Comparison of ENCODE assay signal across 14 mouse cellular contexts in genomic region chr7:34968749-34969433, GRCm38 (mm10). TPM values are rescaled to one million over a fixed set of nuclear protein-coding genes. Genes with fewer than 3 reads are reported as not detected.
A peak's percentile ranks its signal among the peaks of the same experiment; 100 is the strongest.
DNase-seq lines count a peak whose midpoint lies in the region; ATAC-seq and TF ChIP-seq lines count a peak whose summit lies in the region.
"Had no signal": no experiment of that assay in that cellular context is flagged by ENCODE, and none has a peak within 500 bp of the region (broad histone marks: within the 10 kb centered on the region; RNA-seq: fewer than 3 reads in every experiment).

No protein-coding gene starts in this region.

- H3K36me3 ChIP-seq in heart, embryonic 12.5 days = peaks cover 22% of the 10 kb centered on the region
- H3K36me3 ChIP-seq in heart, adult 2 months (ENCODE audit: control insufficient read depth, insufficient read depth, low read length) = no peaks in the 10 kb centered on the region
- H3K36me3 ChIP-seq in liver, embryonic 14.5 days (replicated peaks; ENCODE audit: control insufficient read depth, insufficient read depth, low read depth) = no peaks in the 10 kb centered on the region; the same call in 1 of the 2 replicates
- no peaks in the 10 kb centered on the region for H3K36me3 ChIP-seq in stomach, embryonic 16.5 days (ENCODE audit: control insufficient read depth, insufficient read depth, low read length)

- no peak for DNase-seq in heart, adult 2 months
- DNase-seq in liver, embryonic 14.5 days (ENCODE audit: low read depth in 3 of 3, low spot score in 3 of 3) = peak; percentile 70 to 72 (median 71)
- DNase-seq in adrenal gland, postnatal 10 days = no peak
- DNase-seq in layer of hippocampus, postnatal 10 days (ENCODE audit: low spot score in 2 of 2) = no peak
- no peak for DNase-seq in right cerebral cortex, adult 2 months (ENCODE audit: low spot score in 2 of 2)
- DNase-seq: lung, embryonic 14.5 days; retina, postnatal 1 day had no signal

- intact Hi-C loops in heart, adult 2 months (cut with DNase I) = no loop called here

- no peak overlapping the region for H3K27ac ChIP-seq in heart, embryonic 12.5 days (ENCODE audit: poor library complexity, severe bottlenecking)
- no peak overlapping the region for H3K27ac ChIP-seq in heart, adult 2 months
- peak overlapping the region; percentile 87 for H3K27ac ChIP-seq in liver, embryonic 14.5 days
- no peak overlapping the region for H3K27ac ChIP-seq in stomach, embryonic 16.5 days (ENCODE audit: low read length)
- H3K27ac ChIP-seq: hindbrain, embryonic 12.5 days; kidney, postnatal 0 days had no signal

- no peaks in the 10 kb centered on the region for H3K79me2 ChIP-seq in heart, adult 2 months (replicated peaks; ENCODE audit: control insufficient read depth, insufficient read depth, low read length)

- H3K4me2 ChIP-seq in heart, embryonic 12.5 days = no peak overlapping the region
- peak overlapping the region; percentile 58 for H3K4me2 ChIP-seq in liver, embryonic 14.5 days (ENCODE audit: low read depth)
- no peak overlapping the region for H3K4me2 ChIP-seq in stomach, embryonic 16.5 days (ENCODE audit: low read depth, low read length)
- H3K4me2 ChIP-seq: hindbrain, embryonic 12.5 days; lung, embryonic 14.5 days; midbrain, embryonic 11.5 days had no signal

- no peaks in the 10 kb centered on the region for H3K27me3 ChIP-seq in heart, embryonic 12.5 days (replicated peaks)
- H3K27me3 ChIP-seq in heart, adult 2 months (ENCODE audit: control insufficient read depth, insufficient read depth, low read length) = no peaks in the 10 kb centered on the region
- H3K27me3 ChIP-seq in liver, embryonic 14.5 days (ENCODE audit: control insufficient read depth, insufficient read depth, low read length) = no peaks in the 10 kb centered on the region
- no peaks in the 10 kb centered on the region for H3K27me3 ChIP-seq in stomach, embryonic 16.5 days (ENCODE audit: control insufficient read depth, insufficient read depth, low read length)
- H3K27me3 ChIP-seq: hindbrain, embryonic 12.5 days; Patski had no signal

- H3K9ac ChIP-seq in heart, embryonic 12.5 days = no peak overlapping the region
- H3K9ac ChIP-seq in heart, adult 2 months (ENCODE audit: low read depth, low read length) = no peak overlapping the region
- H3K9ac ChIP-seq in liver, embryonic 14.5 days (replicated peaks) = peak overlapping the region; percentile 59
- H3K9ac ChIP-seq in stomach, embryonic 16.5 days (ENCODE audit: low read length) = no peak overlapping the region
- H3K9ac ChIP-seq: hindbrain, embryonic 12.5 days; lung, embryonic 14.5 days had no signal

- no peak for TF ChIP-seq CTCF in heart, adult 2 months (IDR thresholded peaks at IDR 0.05)
- TF ChIP-seq CTCF in liver, embryonic 14.5 days (IDR thresholded peaks at IDR 0.05; ENCODE audit: low read depth) = no peak

- H3K9me3 ChIP-seq in heart, embryonic 12.5 days (replicated peaks) = no peaks in the 10 kb centered on the region; the same call in 1 of the 2 replicates
- H3K9me3 ChIP-seq in liver, embryonic 14.5 days (ENCODE audit: control insufficient read depth, low read length) = peaks cover 2% of the 10 kb centered on the region
- H3K9me3 ChIP-seq in stomach, embryonic 16.5 days (replicated peaks; ENCODE audit: control insufficient read depth, low read length) = no peaks in the 10 kb centered on the region
- H3K9me3 ChIP-seq: hindbrain, embryonic 12.5 days had no signal

- no peak for TF ChIP-seq POLR2A in heart, adult 2 months (IDR thresholded peaks at IDR 0.05; ENCODE audit: insufficient read depth, low read depth, low read length)

- no peak overlapping the region for H3K4me3 ChIP-seq in heart, embryonic 12.5 days
- H3K4me3 ChIP-seq in heart, adult 2 months = no peak overlapping the region
- peak overlapping the region; percentile 50 to 54 for H3K4me3 ChIP-seq in liver, embryonic 14.5 days (ENCODE audit: insufficient read depth in 1 of 2, low read depth in 2 of 2, low read length in 2 of 2)
- H3K4me3 ChIP-seq in stomach, embryonic 16.5 days (replicated peaks; ENCODE audit: low read length) = no peak overlapping the region
- H3K4me3 ChIP-seq: hindbrain, embryonic 12.5 days had no signal

- no peak for TF ChIP-seq EP300 in heart, adult 2 months (IDR thresholded peaks at IDR 0.05; ENCODE audit: insufficient read depth, low read depth, low read length)
- TF ChIP-seq EP300 in liver, embryonic 14.5 days (IDR thresholded peaks at IDR 0.05; ENCODE audit: low read depth) = peak; percentile 90

- WGBS in heart, embryonic 12.5 days = 67% methylated on average over 3 of the region's 3 CpGs
- 88% methylated on average over 3 of the region's 3 CpGs for WGBS in heart, adult 2 months
- 31% methylated on average over 3 of the region's 3 CpGs for WGBS in liver, embryonic 14.5 days (ENCODE audit: insufficient replicate concordance)
- WGBS in stomach, embryonic 16.5 days = 83% methylated on average over 3 of the region's 3 CpGs

- peak; percentile 79 for ATAC-seq in heart, embryonic 12.5 days (ENCODE audit: insufficient number of reproducible peaks, low FRiP score)
- ATAC-seq in erythroblast, adult 5-6 weeks (replicated peaks; ENCODE audit: low FRiP score, poor library complexity, severe bottlenecking) = peak; percentile 97
- ATAC-seq in liver, embryonic 14.5 days (ENCODE audit: insufficient read depth) = peak; percentile 97
- peak; percentile 44; the same call in 1 of the 2 replicates for ATAC-seq in stomach, embryonic 16.5 days (ENCODE audit: insufficient read depth, low FRiP score)
- ATAC-seq: Patski had no signal

- peaks cover 14% of the 10 kb centered on the region for H3K4me1 ChIP-seq in heart, embryonic 12.5 days (replicated peaks)
- no peaks in the 10 kb centered on the region for H3K4me1 ChIP-seq in heart, adult 2 months (ENCODE audit: control insufficient read depth, insufficient read depth, low read length)
- H3K4me1 ChIP-seq in liver, embryonic 14.5 days (replicated peaks; ENCODE audit: control insufficient read depth in 2 of 2, insufficient read depth in 2 of 2, low read length in 1 of 2) = peaks cover 20 to 30% of the 10 kb centered on the region in 2 experiments
- H3K4me1 ChIP-seq in stomach, embryonic 16.5 days (ENCODE audit: control insufficient read depth, insufficient read depth, low read length) = no peaks in the 10 kb centered on the region

RNA-seq across cellular contexts. Expression of gene Pepd, which starts 56.7 kb away (rescaled TPM):
- 45.1 and 46.9 TPM in 2 replicates for polyA plus RNA-seq in heart, embryonic 12.5 days (2016; fragmentation: Nextera tagmentation; extraction: Ambion mirVana)
- total RNA-seq in heart, adult 2 months (2021) = 10 to 100 TPM; 24.6 to 26.6 TPM
- polyA plus RNA-seq in heart, adult 2 months (2012; rRNA removed) = 38.9 and 43.0 TPM in 2 replicates
- total RNA-seq in erythroblast, adult 5-6 weeks (2015; ENCODE audit: low replicate concordance) = 28.1 and 29.0 TPM in 2 replicates
- 59.6 and 76.5 TPM in 2 replicates for total RNA-seq in erythroblast, adult 5-6 weeks (2017; ENCODE audit: low replicate concordance)
- 31.7 and 43.0 TPM in 2 replicates for polyA plus RNA-seq in liver, embryonic 14.5 days (2012; rRNA removed)
- polyA plus RNA-seq in liver, embryonic 14.5 days (2014; fragmentation: Nextera tagmentation; extraction: Ambion mirVana) = 50.3 and 63.2 TPM in 2 replicates
- 64.6 and 66.9 TPM in 2 replicates for polyA plus RNA-seq in stomach, embryonic 16.5 days (2015; fragmentation: Nextera tagmentation; extraction: Ambion mirVana)
- total RNA-seq in adrenal gland, postnatal 10 days (2021) = 10 to 100 TPM; 56.6 to 58.9 TPM
- 10 to 100 TPM; 37.4 to 40.0 TPM for total RNA-seq in layer of hippocampus, postnatal 10 days (2021)

Comparison
In these comparisons a context has a peak if more than half of its experiments do, and no peak if none do; other contexts are left out.
1. ATAC-seq: peak in every context shown above with its lines; median percentile 97 in erythroblast, adult 5-6 weeks; 97 in liver, embryonic 14.5 days; 79 in heart, embryonic 12.5 days; 44 in stomach, embryonic 16.5 days.
2. H3K4me3 ChIP-seq: peak in liver, embryonic 14.5 days (2 of 2); none in heart, embryonic 12.5 days (single experiment), heart, adult 2 months (single experiment) and stomach, embryonic 16.5 days (single experiment).
3. DNase-seq: peak in liver, embryonic 14.5 days (3 of 3); none in heart, adult 2 months (0 of 2), adrenal gland, postnatal 10 days (single experiment), layer of hippocampus, postnatal 10 days (0 of 2) and right cerebral cortex, adult 2 months (0 of 2).